Mouse (Mus musculus) hindbrain, embryonic 14.5 days (tissue): ENCODE results near the gene Plcl2. TPM values are rescaled to one million over a fixed set of nuclear protein-coding genes. Genes with fewer than 3 reads are reported as not detected.

Experiments
- ATAC-seq: fragments of 200-750 bp; cut with Nextera tagmentation; 2 replicates; pipeline ENCODE4 v1.8.0; 2017; ENCODE audit warnings: moderate number of reproducible peaks, mild to moderate bottlenecking, moderate TSS enrichment, moderate library complexity; ENCODE audit not compliant: low FRiP score
- DNase-seq: peaks from one replicate; pipeline ENCODE4 v3.0.0-alpha.2; 2015; ENCODE audit warnings: low spot score
- H3K27ac ChIP-seq: fragments of 300-500 bp; sonication (generic); 2 replicates; pipeline ENCODE4 v1.5.1; 2014; ENCODE audit warnings: mild to moderate bottlenecking, moderate library complexity
- H3K27me3 ChIP-seq: fragments of 300-500 bp; sonication (generic); 2 replicates; pipeline ENCODE4 v1.6.1; 2014; ENCODE audit warnings: mild to moderate bottlenecking, low read length, mixed read lengths; ENCODE audit not compliant: control insufficient read depth, insufficient read depth
- H3K36me3 ChIP-seq: fragments of 300-500 bp; sonication (generic); replicated peaks from 2 replicates; pipeline ENCODE4 v1.6.1; 2014; ENCODE audit not compliant: control insufficient read depth, insufficient read depth
- H3K4me1 ChIP-seq: fragments of 300-500 bp; sonication (generic); replicated peaks from 2 replicates; pipeline ENCODE4 v1.6.1; 2014; ENCODE audit warnings: antibody characterized with exemption, low read length, mixed read lengths; ENCODE audit not compliant: control insufficient read depth, insufficient read depth
- H3K4me2 ChIP-seq: fragments of 300-500 bp; sonication (generic); replicated peaks from 2 replicates; pipeline ENCODE4 v1.6.1; 2014; ENCODE audit warnings: mild to moderate bottlenecking, moderate library complexity
- H3K4me3 ChIP-seq: fragments of 300-500 bp; sonication (generic); replicated peaks from 2 replicates; pipeline ENCODE4 v1.5.1; 2014; ENCODE audit warnings: mild to moderate bottlenecking, low read length
- H3K9ac ChIP-seq: fragments of 300-500 bp; sonication (generic); 2 replicates; pipeline ENCODE4 v1.6.1; 2014
- H3K9me3 ChIP-seq: fragments of 300-500 bp; sonication (generic); 2 replicates; pipeline ENCODE4 v1.6.1; 2016; ENCODE audit warnings: low read length; ENCODE audit not compliant: control insufficient read depth
- whole genome bisulfite sequencing: fragments of 180-500 bp; shearing (Covaris S2); extraction: QIAGEN DNeasy Blood & Tissue Kit; methylation state at CpG from one replicate; pipeline ENCODE4 v1.1.7; 2014; 5-methylcytosine and 5-hydroxymethylcytosine counted together
- polyA plus RNA-seq: library from polyadenylated mRNA; unstranded; fragments of >200 nt; fragmentation: Nextera tagmentation; extraction: Ambion mirVana; gene quantifications from 2 replicates; pipeline ENCODE4 v1.2.1, GENCODE M21; 2014

Gene Plcl2
- polyA plus RNA-seq, 1 experiment from 2014 or later, result 14.6 TPM

DNA sequence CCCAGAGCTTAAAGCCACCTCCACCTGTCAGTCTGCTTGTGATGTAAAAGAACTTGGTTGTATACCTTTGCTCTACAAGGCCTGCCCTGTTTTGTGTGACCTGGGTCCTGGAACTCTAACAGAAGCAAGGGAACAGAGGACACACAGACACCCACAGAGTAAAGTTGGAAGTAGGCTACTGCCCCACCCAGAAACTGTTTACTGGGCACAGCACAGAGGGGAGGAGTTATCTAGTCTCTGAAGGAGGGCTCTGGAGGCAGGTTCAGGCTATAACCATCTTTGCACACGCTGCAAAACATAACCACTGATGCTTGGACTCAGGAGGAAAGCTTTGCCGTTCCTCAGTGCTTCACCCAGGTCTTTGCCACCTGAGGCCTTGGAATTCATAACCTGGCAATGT, 221.7 kb downstream of the Plcl2 start:
- no peak overlapping the region for H3K4me2 ChIP-seq
- WGBS, result 93% methylated on average over 2 of the region's 2 CpGs

DNA sequence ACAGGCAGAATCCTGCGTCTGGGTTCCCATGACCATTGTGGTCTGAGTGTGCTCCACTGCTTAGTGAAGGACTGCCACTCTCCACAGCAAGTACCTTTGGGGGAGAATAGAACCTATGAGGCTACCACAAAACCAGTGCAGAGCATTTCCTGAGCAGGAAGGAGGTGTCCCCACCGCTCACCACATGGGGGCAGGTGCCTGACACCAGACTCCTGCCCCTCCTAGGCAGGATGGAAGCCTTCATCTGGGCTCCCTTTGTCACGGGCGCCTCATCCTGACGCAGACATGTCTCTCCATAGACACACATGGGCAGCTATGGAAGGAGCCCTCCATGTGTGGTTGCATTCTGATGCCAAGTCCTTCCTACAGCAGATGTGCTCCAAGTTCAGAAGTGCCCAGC, 222.7 kb downstream of the Plcl2 start:
- Histone ChIP-seq H3K27me3 (no peaks in the 10 kb centered on the region), H3K9me3 (no peaks in the 10 kb centered on the region), H3K9ac (no peak overlapping the region), H3K4me2 (no peak overlapping the region), H3K4me1 (no peaks in the 10 kb centered on the region), H3K36me3 (0 out of 2 replicates have a peak, but pooled peaks cover 3% of the 10 kb centered on the region), H3K27ac (no peak overlapping the region), H3K4me3 (no peak overlapping the region)
- DNase-seq, result no peak
- WGBS, result 93% methylated on average over 5 of the region's 5 CpGs
- no peak for ATAC-seq

More for the DNA sequence above, 221.7 kb downstream of the Plcl2 start:
- no peak for DNase-seq
- Histone ChIP-seq H3K4me3 (no peak overlapping the region), H3K4me1 (no peaks in the 10 kb centered on the region), H3K27me3 (no peaks in the 10 kb centered on the region), H3K27ac (no peak overlapping the region), H3K36me3 (0 out of 2 replicates have a peak, but pooled peaks cover 3% of the 10 kb centered on the region), H3K9me3 (no peaks in the 10 kb centered on the region), H3K9ac (no peak overlapping the region)
- no peak for ATAC-seq

DNA sequence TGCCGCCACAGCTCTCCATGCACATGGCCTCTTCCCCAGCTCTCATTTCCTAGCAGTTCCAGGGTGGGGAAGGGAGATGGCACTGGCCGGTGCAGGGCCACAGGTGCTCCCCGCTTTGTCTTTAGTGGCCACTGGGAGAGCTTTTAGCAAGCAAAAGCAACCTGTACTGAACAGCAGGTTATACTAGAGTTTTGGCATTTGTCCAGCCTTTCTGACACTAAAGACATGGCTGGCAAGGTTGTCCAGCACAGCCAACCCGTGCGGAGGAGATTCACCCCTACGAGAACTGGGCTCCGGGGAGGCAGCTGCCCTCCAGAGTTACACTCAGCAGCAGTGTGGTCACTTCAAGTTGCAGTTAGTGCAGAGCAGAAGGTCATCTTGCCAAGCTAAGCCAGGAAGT, 224.2 kb downstream of the Plcl2 start:
- Histone ChIP-seq H3K4me1 (no peaks in the 10 kb centered on the region), H3K27ac (no peak overlapping the region), H3K4me2 (no peak overlapping the region), H3K9me3 (no peaks in the 10 kb centered on the region), H3K27me3 (no peaks in the 10 kb centered on the region), H3K9ac (no peak overlapping the region), H3K4me3 (no peak overlapping the region), H3K36me3 (0 out of 2 replicates have a peak, but pooled peaks cover 3% of the 10 kb centered on the region)
- WGBS, result 88% methylated on average over 7 of the region's 7 CpGs
- ATAC-seq (no peak), DNase-seq (no peak)

DNA sequence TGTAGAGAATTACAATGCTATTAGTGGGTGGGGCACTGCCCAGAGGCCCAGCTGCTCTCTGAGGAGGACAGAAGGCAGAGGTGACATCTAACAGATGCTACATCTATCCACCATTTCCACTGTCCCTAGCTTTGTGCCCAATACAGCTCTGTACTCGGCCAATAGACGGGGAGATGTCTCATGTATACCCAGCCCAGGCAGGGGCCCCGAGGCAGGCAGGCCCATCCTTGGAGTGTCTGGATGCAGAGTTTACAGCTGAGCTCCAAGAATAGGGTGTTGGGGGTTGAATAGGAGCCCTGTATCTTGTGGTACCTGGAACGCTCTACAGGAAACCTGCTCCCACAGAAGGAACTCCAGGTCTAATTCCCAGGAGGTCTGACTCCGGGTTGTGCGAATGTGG, 225.6 kb downstream of the Plcl2 start:
- H3K27me3 ChIP-seq, result no peaks in the 10 kb centered on the region
- DNase-seq (no peak), ATAC-seq (no peak)
- no peaks in the 10 kb centered on the region for H3K9me3 ChIP-seq
- H3K9ac ChIP-seq, result no peak overlapping the region
- no peak overlapping the region for H3K4me3 ChIP-seq
- 0 out of 2 replicates have a peak, but pooled peaks cover 3% of the 10 kb centered on the region for H3K36me3 ChIP-seq
- 76% methylated on average over 6 of the region's 6 CpGs for WGBS
- H3K4me2 ChIP-seq, result no peak overlapping the region
- H3K4me1 ChIP-seq, result no peaks in the 10 kb centered on the region
- no peak overlapping the region for H3K27ac ChIP-seq

GRCm38 (mm10) chr17:50735382-50735954, 226.3 kb downstream of the Plcl2 start:
- 77% methylated on average over 4 of the region's 4 CpGs for WGBS
- Histone ChIP-seq H3K4me1 (no peaks in the 10 kb centered on the region), H3K27ac (no peak overlapping the region), H3K9me3 (no peaks in the 10 kb centered on the region), H3K36me3 (0 out of 2 replicates have a peak, but pooled peaks cover 3% of the 10 kb centered on the region), H3K4me3 (no peak overlapping the region), H3K27me3 (no peaks in the 10 kb centered on the region), H3K9ac (no peak overlapping the region), H3K4me2 (no peak overlapping the region)
- no peak for DNase-seq
- ATAC-seq, result no peak

GRCm38 (mm10) chr17:50735955-50736533, 226.8 kb downstream of the Plcl2 start:
- H3K4me2 ChIP-seq, result no peak overlapping the region
- H3K4me1 ChIP-seq, result no peaks in the 10 kb centered on the region
- peak; percentile 33; the same call in 1 of the 2 replicates for ATAC-seq
- 0 out of 2 replicates have a peak, but pooled peaks cover 3% of the 10 kb centered on the region for H3K36me3 ChIP-seq
- no peak overlapping the region for H3K9ac ChIP-seq
- H3K27ac ChIP-seq, result no peak overlapping the region; the same call in 1 of the 2 replicates
- WGBS, result 61% methylated on average over 8 of the region's 8 CpGs
- no peak overlapping the region for H3K4me3 ChIP-seq
- DNase-seq, result no peak
- no peaks in the 10 kb centered on the region for H3K9me3 ChIP-seq
- H3K27me3 ChIP-seq, result no peaks in the 10 kb centered on the region

GRCm38 (mm10) chr17:50737068-50737467, 227.9 kb downstream of the Plcl2 start:
- Histone ChIP-seq H3K4me2 (no peak overlapping the region), H3K9ac (no peak overlapping the region), H3K9me3 (no peaks in the 10 kb centered on the region), H3K27me3 (no peaks in the 10 kb centered on the region), H3K4me3 (no peak overlapping the region), H3K36me3 (0 out of 2 replicates have a peak, but pooled peaks cover 3% of the 10 kb centered on the region), H3K27ac (no peak overlapping the region), H3K4me1 (no peaks in the 10 kb centered on the region)
- WGBS, result 73% methylated on average over 2 of the region's 2 CpGs
- ATAC-seq (no peak), DNase-seq (no peak)

Other genes with a start within 250 kb of the Plcl2 start
- 0.32 and 0.33 TPM in 2 replicates for gene Dazl, start 215.8 kb upstream of the Plcl2 start, polyA plus RNA-seq